Mouse (Mus musculus) G1E (cell line): ENCODE results near the gene Ugt1a5.
"Not testable (repeated sequence)": the region's sequence is repeated elsewhere in the genome, so short reads cannot be mapped to it uniquely, and the experiment has no call there.

ENCODE experiments used
- CTCF ChIP-seq: IDR thresholded peaks from 2 replicates; pipeline ENCODE4 v1.5.1; 2012; ENCODE audit warnings: low read depth, low read length, inconsistent platforms, mixed read lengths
- GATA1 ChIP-seq: IDR thresholded peaks from 2 replicates; pipeline ENCODE4 v1.6.1; 2012; ENCODE audit warnings: borderline replicate concordance, low read length, inconsistent platforms, mixed read lengths
- GATA2 ChIP-seq: IDR thresholded peaks from 2 replicates; pipeline ENCODE4 v1.6.1; 2012; ENCODE audit warnings: low read depth, low read length, inconsistent platforms, borderline replicate concordance
- POLR2AphosphoS5 ChIP-seq: IDR thresholded peaks from 2 replicates; pipeline ENCODE4 v1.6.1; 2012; ENCODE audit warnings: low read depth, low read length, inconsistent platforms; ENCODE audit not compliant: insufficient replicate concordance

DNA sequence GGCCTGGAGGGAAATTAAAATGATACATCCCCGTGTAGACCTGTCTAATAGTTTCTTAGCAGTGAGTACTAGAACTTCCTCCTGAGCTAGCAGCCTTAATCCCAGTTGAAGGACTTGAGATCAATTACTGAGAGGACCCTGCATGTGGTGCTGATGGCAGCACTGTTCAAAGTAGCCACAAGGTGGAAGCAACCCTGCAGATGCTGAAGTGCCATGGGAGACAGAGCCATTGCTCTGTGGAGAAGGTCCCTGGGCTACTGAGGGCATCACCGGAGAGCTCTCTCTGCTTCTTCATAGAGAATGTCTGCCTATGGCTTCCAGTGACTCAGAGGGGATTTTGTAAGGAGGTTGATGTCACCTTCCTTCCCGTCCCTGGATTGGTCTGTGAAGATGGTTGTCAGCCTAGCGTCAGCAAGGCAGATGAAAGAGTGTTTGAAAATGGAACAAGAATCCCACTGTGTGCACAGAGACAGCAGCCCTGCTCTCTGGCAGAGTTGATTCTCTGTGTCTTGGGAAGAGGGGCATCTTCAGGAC, 39.9 kb upstream of the Ugt1a5 start:
- not testable (repeated sequence) for TF ChIP-seq CTCF, GATA2, GATA1, POLR2AphosphoS5
